ENCODE assay signal across 11 mouse cellular contexts in genomic region chr7:28822993-28823903, GRCm38 (mm10). TPM values are rescaled to one million over a fixed set of nuclear protein-coding genes. Genes with fewer than 3 reads are reported as not detected.
DNase-seq lines count a peak whose midpoint lies in the region; ATAC-seq and TF ChIP-seq lines count a peak whose summit lies in the region.
"Had no signal": no experiment of that assay in that cellular context is flagged by ENCODE, and none has a peak within 500 bp of the region (broad histone marks: within the 10 kb centered on the region; RNA-seq: fewer than 3 reads in every experiment).

No protein-coding gene starts in this region.

- H3K36me3 ChIP-seq in heart, embryonic 13.5 days: peaks cover 53% of the 10 kb centered on the region
- peaks cover 45% of the 10 kb centered on the region for H3K36me3 ChIP-seq in midbrain, embryonic 12.5 days
- H3K36me3 ChIP-seq in midbrain, embryonic 16.5 days (ENCODE audit: control insufficient read depth, insufficient read depth, low read length): peaks cover 35% of the 10 kb centered on the region
- H3K36me3 ChIP-seq in intestine, embryonic 15.5 days: peaks cover 34% of the 10 kb centered on the region
- peaks cover 31% of the 10 kb centered on the region for H3K36me3 ChIP-seq in stomach, embryonic 16.5 days (ENCODE audit: control insufficient read depth, insufficient read depth, low read length)

- no peak for DNase-seq in heart, postnatal 25 days (ENCODE audit: low spot score)
- DNase-seq in yolk sac, embryonic 10.5 days (ENCODE audit: low spot score): no peak
- DNase-seq in cerebellum, adult 2 months: no peak

- WGBS in heart, embryonic 13.5 days: 52% methylated on average over 10 of the region's 10 CpGs
- 60% methylated on average over 10 of the region's 10 CpGs for WGBS in midbrain, embryonic 12.5 days
- WGBS in midbrain, embryonic 16.5 days: 58% methylated on average over 10 of the region's 10 CpGs
- 47% methylated on average over 10 of the region's 10 CpGs for WGBS in intestine, embryonic 15.5 days
- WGBS in stomach, embryonic 16.5 days: 51% methylated on average over 10 of the region's 10 CpGs
- WGBS in cerebellum, adult 2 months: 56% methylated on average over 10 of the region's 10 CpGs

- no peak for TF ChIP-seq CTCF in cerebellum, adult 2 months (IDR thresholded peaks at IDR 0.05; ENCODE audit: borderline replicate concordance, insufficient read depth, low read depth, low read length)

- no peak for TF ChIP-seq POLR2A in cerebellum, adult 2 months (IDR thresholded peaks at IDR 0.05; ENCODE audit: borderline replicate concordance, insufficient read depth, low read length)

- H3K4me2 ChIP-seq in heart, embryonic 13.5 days: no peak overlapping the region
- H3K4me2 ChIP-seq in midbrain, embryonic 12.5 days (replicated peaks): no peak overlapping the region
- H3K4me2 ChIP-seq in midbrain, embryonic 16.5 days (ENCODE audit: low read length): no peak overlapping the region
- no peak overlapping the region for H3K4me2 ChIP-seq in intestine, embryonic 15.5 days (replicated peaks)
- no peak overlapping the region for H3K4me2 ChIP-seq in stomach, embryonic 16.5 days (ENCODE audit: low read depth, low read length)
- H3K4me2 ChIP-seq: neural tube, embryonic 12.5 days had no signal

- intact Hi-C loops in heart, postnatal 25 days (cut with DNase I): no loop called here

- H3K27ac ChIP-seq in heart, embryonic 13.5 days (replicated peaks): peak overlapping the region; percentile 90
- peak overlapping the region; percentile 39; the same call in 1 of the 2 replicates for H3K27ac ChIP-seq in midbrain, embryonic 12.5 days (replicated peaks)
- no peak overlapping the region for H3K27ac ChIP-seq in midbrain, embryonic 16.5 days (ENCODE audit: low read length)
- peak overlapping the region; percentile 89; the same call in 1 of the 2 replicates for H3K27ac ChIP-seq in intestine, embryonic 15.5 days
- H3K27ac ChIP-seq in stomach, embryonic 16.5 days (ENCODE audit: low read length): peak overlapping the region; percentile 97
- no peak overlapping the region for H3K27ac ChIP-seq in cerebellum, adult 2 months (ENCODE audit: insufficient read depth, low read length)
- H3K27ac ChIP-seq: neural tube, embryonic 12.5 days had no signal

- H3K9me3 ChIP-seq in heart, embryonic 13.5 days: no peaks in the 10 kb centered on the region
- no peaks in the 10 kb centered on the region for H3K9me3 ChIP-seq in midbrain, embryonic 12.5 days
- no peaks in the 10 kb centered on the region for H3K9me3 ChIP-seq in midbrain, embryonic 16.5 days (replicated peaks; ENCODE audit: control insufficient read depth, low read length, poor library complexity, severe bottlenecking)
- no peaks in the 10 kb centered on the region for H3K9me3 ChIP-seq in intestine, embryonic 15.5 days
- no peaks in the 10 kb centered on the region for H3K9me3 ChIP-seq in stomach, embryonic 16.5 days (replicated peaks; ENCODE audit: control insufficient read depth, low read length)
- H3K9me3 ChIP-seq: G1E; neural tube, embryonic 12.5 days had no signal

- no peak overlapping the region for H3K9ac ChIP-seq in heart, embryonic 13.5 days
- H3K9ac ChIP-seq in midbrain, embryonic 12.5 days (replicated peaks): no peak overlapping the region
- H3K9ac ChIP-seq in midbrain, embryonic 16.5 days (ENCODE audit: low read depth, low read length): no peak overlapping the region
- no peak overlapping the region for H3K9ac ChIP-seq in intestine, embryonic 15.5 days
- H3K9ac ChIP-seq in stomach, embryonic 16.5 days (ENCODE audit: low read length): peak overlapping the region; percentile 11; the same call in 1 of the 2 replicates
- H3K9ac ChIP-seq: neural tube, embryonic 12.5 days had no signal

- peaks cover 67% of the 10 kb centered on the region for H3K4me1 ChIP-seq in heart, embryonic 13.5 days
- peaks cover 38% of the 10 kb centered on the region for H3K4me1 ChIP-seq in midbrain, embryonic 12.5 days
- H3K4me1 ChIP-seq in midbrain, embryonic 16.5 days (ENCODE audit: control insufficient read depth, insufficient read depth, low read length): peaks cover 12% of the 10 kb centered on the region
- peaks cover 44% of the 10 kb centered on the region for H3K4me1 ChIP-seq in intestine, embryonic 15.5 days (replicated peaks)
- peaks cover 35% of the 10 kb centered on the region for H3K4me1 ChIP-seq in stomach, embryonic 16.5 days (ENCODE audit: control insufficient read depth, insufficient read depth, low read length)
- peaks cover 19% of the 10 kb centered on the region for H3K4me1 ChIP-seq in cerebellum, adult 2 months (ENCODE audit: control insufficient read depth, insufficient read depth, low read length)

- H3K27me3 ChIP-seq in heart, embryonic 13.5 days (replicated peaks): no peaks in the 10 kb centered on the region
- H3K27me3 ChIP-seq in midbrain, embryonic 12.5 days: no peaks in the 10 kb centered on the region
- H3K27me3 ChIP-seq in midbrain, embryonic 16.5 days (ENCODE audit: control insufficient read depth, insufficient read depth, low read depth, low read length): no peaks in the 10 kb centered on the region
- no peaks in the 10 kb centered on the region for H3K27me3 ChIP-seq in intestine, embryonic 15.5 days (replicated peaks)
- H3K27me3 ChIP-seq in stomach, embryonic 16.5 days (ENCODE audit: control insufficient read depth, insufficient read depth, low read length): no peaks in the 10 kb centered on the region
- H3K27me3 ChIP-seq in cerebellum, adult 2 months (ENCODE audit: control insufficient read depth, insufficient read depth, low read length): no peaks in the 10 kb centered on the region
- H3K27me3 ChIP-seq: neural tube, embryonic 12.5 days had no signal

- ATAC-seq in heart, embryonic 13.5 days (ENCODE audit: extremely low read depth, insufficient number of reproducible peaks, low FRiP score, low TSS enrichment): no peak
- no peak for ATAC-seq in midbrain, embryonic 12.5 days (ENCODE audit: low FRiP score, low read depth)
- ATAC-seq in midbrain, embryonic 16.5 days: no peak
- no peak for ATAC-seq in intestine, embryonic 15.5 days
- no peak for ATAC-seq in stomach, embryonic 16.5 days (ENCODE audit: insufficient read depth, low FRiP score)

- no peak overlapping the region for H3K4me3 ChIP-seq in heart, embryonic 13.5 days
- H3K4me3 ChIP-seq in midbrain, embryonic 12.5 days: no peak overlapping the region
- no peak overlapping the region for H3K4me3 ChIP-seq in midbrain, embryonic 16.5 days (ENCODE audit: low read depth, low read length)
- no peak overlapping the region for H3K4me3 ChIP-seq in intestine, embryonic 15.5 days (replicated peaks)
- no peak overlapping the region for H3K4me3 ChIP-seq in stomach, embryonic 16.5 days (replicated peaks; ENCODE audit: low read length)
- no peak overlapping the region for H3K4me3 ChIP-seq in cerebellum, adult 2 months (replicated peaks; ENCODE audit: insufficient read depth, low read depth, low read length)
- H3K4me3 ChIP-seq: neural tube, embryonic 12.5 days had no signal

RNA-seq across cellular contexts. Expression of gene Ech1, which starts 1.8 kb away (rescaled TPM):
- polyA plus RNA-seq in heart, embryonic 13.5 days (2015; fragmentation: Nextera tagmentation; extraction: Ambion mirVana): 169 and 182 TPM in 2 replicates
- 1,000 to 10,000 TPM; 1,337 to 1,520 TPM for total RNA-seq in heart, postnatal 25 days (2021)
- 71.4 and 77.2 TPM in 2 replicates for polyA plus RNA-seq in midbrain, embryonic 12.5 days (2016; fragmentation: Nextera tagmentation; extraction: Ambion mirVana)
- polyA plus RNA-seq in midbrain, embryonic 16.5 days (2015; fragmentation: Nextera tagmentation; extraction: Ambion mirVana): 86.6 and 96.4 TPM in 2 replicates
- 234 and 260 TPM in 2 replicates for polyA plus RNA-seq in intestine, embryonic 15.5 days (2015; fragmentation: Nextera tagmentation; extraction: Ambion mirVana)
- polyA plus RNA-seq in stomach, embryonic 16.5 days (2015; fragmentation: Nextera tagmentation; extraction: Ambion mirVana): 227 and 230 TPM in 2 replicates
- polyA plus RNA-seq in cerebellum, adult 2 months (2012; rRNA removed): 106 and 115 TPM in 2 replicates

RNA-seq across cellular contexts. Expression of gene Lgals4, which starts 10.4 kb away (rescaled TPM):
- polyA plus RNA-seq in heart, embryonic 13.5 days (2015; fragmentation: Nextera tagmentation; extraction: Ambion mirVana): 4.3 and 5.6 TPM in 2 replicates
- total RNA-seq in heart, postnatal 25 days (2021): 10 to 100 TPM; 28.9 to 30.7 TPM
- polyA plus RNA-seq in midbrain, embryonic 12.5 days (2016; fragmentation: Nextera tagmentation; extraction: Ambion mirVana): 3.2 and 3.5 TPM in 2 replicates
- 5.7 and 5.9 TPM in 2 replicates for polyA plus RNA-seq in midbrain, embryonic 16.5 days (2015; fragmentation: Nextera tagmentation; extraction: Ambion mirVana)
- polyA plus RNA-seq in intestine, embryonic 15.5 days (2015; fragmentation: Nextera tagmentation; extraction: Ambion mirVana): 1,462 and 1,582 TPM in 2 replicates
- 353 and 382 TPM in 2 replicates for polyA plus RNA-seq in stomach, embryonic 16.5 days (2015; fragmentation: Nextera tagmentation; extraction: Ambion mirVana)
- polyA plus RNA-seq in cerebellum, adult 2 months (2012; rRNA removed): 6.9 and 8.3 TPM in 2 replicates

RNA-seq across cellular contexts. Expression of gene Hnrnpl, which starts 14.9 kb away (rescaled TPM):
- polyA plus RNA-seq in heart, embryonic 13.5 days (2015; fragmentation: Nextera tagmentation; extraction: Ambion mirVana): 168 TPM in 2 replicates
- 100 to 1,000 TPM; 225 to 270 TPM for total RNA-seq in heart, postnatal 25 days (2021)
- polyA plus RNA-seq in midbrain, embryonic 12.5 days (2016; fragmentation: Nextera tagmentation; extraction: Ambion mirVana): 323 and 357 TPM in 2 replicates
- 134 and 152 TPM in 2 replicates for polyA plus RNA-seq in midbrain, embryonic 16.5 days (2015; fragmentation: Nextera tagmentation; extraction: Ambion mirVana)
- 210 and 237 TPM in 2 replicates for polyA plus RNA-seq in intestine, embryonic 15.5 days (2015; fragmentation: Nextera tagmentation; extraction: Ambion mirVana)
- polyA plus RNA-seq in stomach, embryonic 16.5 days (2015; fragmentation: Nextera tagmentation; extraction: Ambion mirVana): 170 and 200 TPM in 2 replicates
- polyA plus RNA-seq in cerebellum, adult 2 months (2012; rRNA removed): 366 and 379 TPM in 2 replicates

RNA-seq across cellular contexts. Expression of gene Rinl, which starts 34.5 kb away (rescaled TPM):
- polyA plus RNA-seq in heart, embryonic 13.5 days (2015; fragmentation: Nextera tagmentation; extraction: Ambion mirVana): 2.7 and 3.6 TPM in 2 replicates
- 1 to 10 TPM; 1.5 to 2.2 TPM for total RNA-seq in heart, postnatal 25 days (2021)
- 1.7 and 2.8 TPM in 2 replicates for polyA plus RNA-seq in midbrain, embryonic 12.5 days (2016; fragmentation: Nextera tagmentation; extraction: Ambion mirVana)
- polyA plus RNA-seq in midbrain, embryonic 16.5 days (2015; fragmentation: Nextera tagmentation; extraction: Ambion mirVana): 2.2 and 2.9 TPM in 2 replicates
- polyA plus RNA-seq in intestine, embryonic 15.5 days (2015; fragmentation: Nextera tagmentation; extraction: Ambion mirVana): 4.5 and 5.6 TPM in 2 replicates
- polyA plus RNA-seq in stomach, embryonic 16.5 days (2015; fragmentation: Nextera tagmentation; extraction: Ambion mirVana): 5.0 and 5.9 TPM in 2 replicates
- 3.0 and 3.1 TPM in 2 replicates for polyA plus RNA-seq in cerebellum, adult 2 months (2012; rRNA removed)

RNA-seq across cellular contexts. Expression of gene Lgals7, which starts 40.4 kb away (rescaled TPM):
- 1.5 and 1.6 TPM in 2 replicates for polyA plus RNA-seq in heart, embryonic 13.5 days (2015; fragmentation: Nextera tagmentation; extraction: Ambion mirVana)
- total RNA-seq in heart, postnatal 25 days (2021): 1 to 10 TPM; 1.8 to 1.9 TPM
- 2.6 and 3.1 TPM in 2 replicates for polyA plus RNA-seq in midbrain, embryonic 12.5 days (2016; fragmentation: Nextera tagmentation; extraction: Ambion mirVana)
- 6.7 and 10.3 TPM in 2 replicates for polyA plus RNA-seq in midbrain, embryonic 16.5 days (2015; fragmentation: Nextera tagmentation; extraction: Ambion mirVana)
- 0.98 and 1.4 TPM in 2 replicates for polyA plus RNA-seq in intestine, embryonic 15.5 days (2015; fragmentation: Nextera tagmentation; extraction: Ambion mirVana)
- 5.8 and 9.9 TPM in 2 replicates for polyA plus RNA-seq in stomach, embryonic 16.5 days (2015; fragmentation: Nextera tagmentation; extraction: Ambion mirVana)
- 0.16 TPM in 1 of 2 replicates, not detected in the other for polyA plus RNA-seq in cerebellum, adult 2 months (2012; rRNA removed)
- total RNA-seq: layer of hippocampus, postnatal 25 days had no signal

Comparison
In these comparisons a context has a peak if more than half of its experiments do, and no peak if none do; other contexts are left out.
1. H3K27ac ChIP-seq: peak in heart, embryonic 13.5 days (single experiment), midbrain, embryonic 12.5 days (single experiment), intestine, embryonic 15.5 days (single experiment) and stomach, embryonic 16.5 days (single experiment); none in midbrain, embryonic 16.5 days (single experiment) and cerebellum, adult 2 months (single experiment).
2. RNA of gene Lgals4, which starts 10.4 kb away (polyA plus RNA-seq): 1,462 to 1,582 TPM in intestine, embryonic 15.5 days and 353 to 382 TPM in stomach, embryonic 16.5 days; 6.9 to 8.3 TPM in cerebellum, adult 2 months, 5.7 to 5.9 TPM in midbrain, embryonic 16.5 days, 4.3 to 5.6 TPM in heart, embryonic 13.5 days and 3.2 to 3.5 TPM in midbrain, embryonic 12.5 days; every median in the first group is over 10 times any median in the second.